Mouse (Mus musculus) forebrain, embryonic 11.5 days (tissue): ENCODE measurements around the gene Nme9. TPM values are rescaled to one million over a fixed set of nuclear protein-coding genes. Genes with fewer than 3 reads are reported as not detected.

Experiments
- polyA plus RNA-seq: library from polyadenylated mRNA; unstranded; fragments of >200 nt; fragmentation: Nextera tagmentation; extraction: Ambion mirVana; gene quantifications from 2 replicates; pipeline ENCODE4 v1.2.1, GENCODE M21; 2014

Nme9 gene
- polyA plus RNA-seq, 1 experiment from 2014 or later = not detected

Other genes starting within 250 kb of the Nme9 start
- not detected in 2 replicates for gene Faiml, start 214.2 kb upstream of the Nme9 start, polyA plus RNA-seq
- 51.0 and 57.5 TPM in 2 replicates for gene Cep70, start 208.1 kb upstream of the Nme9 start, polyA plus RNA-seq
- gene Esyt3, start 92.9 kb upstream of the Nme9 start, polyA plus RNA-seq = 0.35 TPM in 2 replicates
- gene Mras, start 14.1 kb upstream of the Nme9 start, polyA plus RNA-seq = 15.5 and 16.8 TPM in 2 replicates
- 38.9 and 39.9 TPM in 2 replicates for gene Armc8, start 117.4 kb downstream of the Nme9 start, polyA plus RNA-seq
- 37.2 and 39.8 TPM in 2 replicates for gene Dbr1, start 124.3 kb downstream of the Nme9 start, polyA plus RNA-seq
- not detected in 2 replicates for gene A4gnt, start 161.0 kb downstream of the Nme9 start, polyA plus RNA-seq
- 21.4 and 21.7 TPM in 2 replicates for gene Dzip1l, start 178.0 kb downstream of the Nme9 start, polyA plus RNA-seq